Mouse (Mus musculus) NIH3T3 (cell line): ENCODE results near the gene Stox1.
"Not testable (repeated sequence)": the region's sequence is repeated elsewhere in the genome, so short reads cannot be mapped to it uniquely, and the experiment has no call there.

Experiments used
- DNase-seq: peaks from one replicate; pipeline ENCODE4 v3.0.0-alpha.2; 2012; ENCODE audit warnings: low read depth

Gene Stox1

GRCm38 (mm10) chr10:62725771-62726687 lies at the start of gene Stox1:
Gene Stox1 (minus strand): TSS chr10:62726128.
- peak; percentile 75 for DNase-seq

GRCm38 (mm10) chr10:62750781-62751180 lies 24.9 kb upstream of the Stox1 start:
- no peak for DNase-seq

- DNase-seq: peak; percentile 68
These were observed 14.2 kb upstream of the Stox1 start for GRCm38 (mm10) chr10:62739961-62740737.

GRCm38 (mm10) chr10:62736965-62737688 lies 11.2 kb upstream of the Stox1 start:
- no peak for DNase-seq

GRCm38 (mm10) chr10:62730826-62731225 lies 4.9 kb upstream of the Stox1 start:
- peak; percentile 72 for DNase-seq

GRCm38 (mm10) chr10:62724936-62725335 lies 992 bp downstream of the Stox1 start:
- DNase-seq: no peak

- DNase-seq: no peak
These were observed 3.2 kb downstream of the Stox1 start for GRCm38 (mm10) chr10:62722701-62723100.

GRCm38 (mm10) chr10:62720574-62720973 lies 5.4 kb downstream of the Stox1 start:
- DNase-seq: not testable (repeated sequence)

- no peak for DNase-seq
These were observed 12.5 kb downstream of the Stox1 start for GRCm38 (mm10) chr10:62713457-62713856.

GRCm38 (mm10) chr10:62703579-62703978 lies 22.3 kb downstream of the Stox1 start:
- DNase-seq: no peak

GRCm38 (mm10) chr10:62702436-62702835 lies 23.5 kb downstream of the Stox1 start:
- no peak for DNase-seq

GRCm38 (mm10) chr10:62692771-62693170 lies 33.2 kb downstream of the Stox1 start:
- no peak for DNase-seq

- no peak for DNase-seq
These were observed 33.7 kb downstream of the Stox1 start for GRCm38 (mm10) chr10:62692244-62692643.

GRCm38 (mm10) chr10:62687032-62687674 lies 38.8 kb downstream of the Stox1 start:
- DNase-seq: no peak

- DNase-seq: peak; percentile 39
These were observed 42.9 kb downstream of the Stox1 start for GRCm38 (mm10) chr10:62683043-62683442.

GRCm38 (mm10) chr10:62679833-62680232 lies 46.1 kb downstream of the Stox1 start:
- peak; percentile 50 for DNase-seq

GRCm38 (mm10) chr10:62677329-62677728 lies 48.6 kb downstream of the Stox1 start:
- no peak for DNase-seq

- DNase-seq: no peak
These were observed 49.7 kb downstream of the Stox1 start for GRCm38 (mm10) chr10:62676196-62676595.

- no peak for DNase-seq
These were observed 53.6 kb downstream of the Stox1 start for GRCm38 (mm10) chr10:62672359-62672758.

GRCm38 (mm10) chr10:62669245-62669644 lies 56.7 kb downstream of the Stox1 start:
- no peak for DNase-seq

- DNase-seq: no peak
These were observed 57.5 kb downstream of the Stox1 start for GRCm38 (mm10) chr10:62668463-62668862.

- no peak for DNase-seq
These were observed 57.9 kb downstream of the Stox1 start for GRCm38 (mm10) chr10:62668043-62668442.
